Mouse (Mus musculus) Patski (cell line): ENCODE measurements around the gene Mrps31. TPM values are rescaled to one million over a fixed set of nuclear protein-coding genes. Genes with fewer than 3 reads are reported as not detected.
A peak's percentile ranks its signal among the peaks of the same experiment; 100 is the strongest.

Source experiments
- ATAC-seq: fragments of 100-300 bp; one replicate; pipeline ENCODE4 v1.8.0; 2021
- CTCF ChIA-PET: fragments of 350-600 bp; sonication (Branson Sonifier 250); formaldehyde crosslinking; loops from one replicate; lab custom pipeline; 2022; ENCODE audit warnings: inconsistent platforms; lab: Charles Lee
- POLR2A ChIA-PET: fragments of 350-600 bp; sonication (Branson Sonifier 250); formaldehyde crosslinking; loops from one replicate; lab custom pipeline; 2022; ENCODE audit warnings: antibody characterized with exemption, inconsistent platforms; lab: Charles Lee
- DNase-seq: peaks from one replicate; pipeline ENCODE4 v3.0.0-alpha.2; 2011; ENCODE audit warnings: low read depth, low spot score
- H3K27me3 ChIP-seq: fragments of 371-371 bp; one replicate; pipeline ENCODE4 v1.5.1; 2021
- CTCF ChIP-seq: fragments of 100-300 bp; IDR thresholded peaks from one replicate; pipeline ENCODE4 v1.5.1; 2021
- in situ Hi-C: fragments of 300-500 bp; cut with MboI; formaldehyde crosslinking; loops from 3 replicates; pipeline ENCODE4 v1.11.1; 2018; ENCODE audit warnings: low pct_unique_long_range_greater_than_20kb, mixed read lengths
- polyA plus RNA-seq: library from polyadenylated mRNA; unstranded; gene quantifications from one replicate; pipeline ENCODE4 v1.2.3, GENCODE M21; 2021

Mrps31 gene
- polyA plus RNA-seq, 1 experiment from 2014 or later, result 32.9 TPM

- in situ Hi-C loops, result no loop called here
- DNase-seq (no peak), ATAC-seq (no peak)
These were observed 13.4 kb upstream of the Mrps31 start for GRCm38 (mm10) chr8:22397811-22398141.

GRCm38 (mm10) chr8:22398142-22398951 lies 12.8 kb upstream of the Mrps31 start, which contains the start of gene Slc25a15:
Gene Slc25a15 (minus strand): TSS chr8:22398597.
- no peaks in the 10 kb centered on the region for H3K27me3 ChIP-seq
- in situ Hi-C loops, result no loop called here
- POLR2A ChIA-PET, result interaction anchor here (0.9 to 1.3 kb wide), 2 partner anchors 12 to 356 kb away, joined by 3 to 4 read pairs; no protein-coding TSS in a partner anchor
- DNase-seq, result peak; percentile 57
- TF ChIP-seq CTCF, result no peak
- peak; percentile 92 for ATAC-seq
- CTCF ChIA-PET, result interaction anchor here (1.5 kb wide), 1 partner anchor 24 kb away, joined by 4 read pairs; no protein-coding TSS in a partner anchor

More at GRCm38 (mm10) chr8:22397811-22398141, 13.4 kb upstream of the Mrps31 start:
- POLR2A ChIA-PET, result no interaction called here
- TF ChIP-seq CTCF, result no peak
- CTCF ChIA-PET, result no interaction called here
- H3K27me3 ChIP-seq, result no peaks in the 10 kb centered on the region

- no peak for ATAC-seq
- DNase-seq, result no peak
- POLR2A ChIA-PET, result interaction anchor here (0.9 to 1.3 kb wide), 2 partner anchors 11 to 355 kb away, joined by 3 to 4 read pairs; no protein-coding TSS in a partner anchor
- in situ Hi-C loops, result no loop called here
- no peaks in the 10 kb centered on the region for H3K27me3 ChIP-seq
- CTCF ChIA-PET, result interaction anchor here (1.5 kb wide), 1 partner anchor 23 kb away, joined by 4 read pairs; no protein-coding TSS in a partner anchor
- no peak for TF ChIP-seq CTCF
These were observed 11.8 kb upstream of the Mrps31 start for GRCm38 (mm10) chr8:22399285-22399880.

GRCm38 (mm10) chr8:22400593-22400992 lies 10.6 kb upstream of the Mrps31 start:
- CTCF ChIA-PET, result no interaction called here
- in situ Hi-C loops, result no loop called here
- POLR2A ChIA-PET, result no interaction called here
- no peak for ATAC-seq
- DNase-seq, result no peak
- no peak for TF ChIP-seq CTCF
- H3K27me3 ChIP-seq, result no peaks in the 10 kb centered on the region

- ChIA-PET POLR2A (no interaction called here), CTCF (interaction anchor here (1.3 kb wide), 1 partner anchor 13 kb away, joined by 4 read pairs; no protein-coding TSS in a partner anchor)
- no peak for ATAC-seq
- in situ Hi-C loops, result no loop called here
- no peak for DNase-seq
- no peak for TF ChIP-seq CTCF
- H3K27me3 ChIP-seq, result no peaks in the 10 kb centered on the region
These were observed 7.9 kb upstream of the Mrps31 start for GRCm38 (mm10) chr8:22403235-22403634.

- H3K27me3 ChIP-seq, result no peaks in the 10 kb centered on the region
- TF ChIP-seq CTCF, result no peak
- DNase-seq (no peak), ATAC-seq (no peak)
- ChIA-PET POLR2A (no interaction called here), CTCF (no interaction called here)
- in situ Hi-C loops, result no loop called here
These were observed 5.4 kb upstream of the Mrps31 start for GRCm38 (mm10) chr8:22405733-22406132.

GRCm38 (mm10) chr8:22410688-22411281 lies 376 bp upstream of the Mrps31 start:
- TF ChIP-seq CTCF, result no peak
- in situ Hi-C loops, result no loop called here
- ChIA-PET CTCF (interaction anchor here (1.0 kb wide), 1 partner anchor 205 kb away, joined by 3 read pairs; no protein-coding TSS in a partner anchor), POLR2A (interaction anchor here (0.7 to 0.8 kb wide), 2 partner anchors 11 to 289 kb away, joined by 3 read pairs; no protein-coding TSS in a partner anchor)
- H3K27me3 ChIP-seq, result no peaks in the 10 kb centered on the region
- DNase-seq, result no peak
- peak; percentile 40 for ATAC-seq

GRCm38 (mm10) chr8:22411971-22412370 lies 810 bp downstream of the Mrps31 start:
- DNase-seq (no peak), ATAC-seq (no peak)
- POLR2A ChIA-PET, result no interaction called here
- CTCF ChIA-PET, result no interaction called here
- in situ Hi-C loops, result no loop called here
- TF ChIP-seq CTCF, result no peak
- no peaks in the 10 kb centered on the region for H3K27me3 ChIP-seq

Other genes starting within 250 kb of the Mrps31 start
- gene Nek3, start 244.9 kb upstream of the Mrps31 start, polyA plus RNA-seq, result 7.3 TPM
- gene Ckap2, start 225.5 kb upstream of the Mrps31 start, polyA plus RNA-seq, result 30.9 TPM
- gene Vps36, start 218.6 kb upstream of the Mrps31 start, polyA plus RNA-seq, result 29.6 TPM
- 0.36 TPM for gene Thsd1, start 184.0 kb upstream of the Mrps31 start, polyA plus RNA-seq
- gene Tpte, start 127.9 kb upstream of the Mrps31 start, polyA plus RNA-seq, result not detected
- gene Slc25a15, start 12.8 kb upstream of the Mrps31 start, polyA plus RNA-seq, result 10.1 TPM